Comparison of ENCODE assay signal across 25 mouse cellular contexts in genomic region chr13:14457043-14457442, GRCm38 (mm10).
DNase-seq lines count a peak whose midpoint lies in the region; ATAC-seq and TF ChIP-seq lines count a peak whose summit lies in the region.
"Had no signal": no experiment of that assay in that cellular context is flagged by ENCODE, and none has a peak within 500 bp of the region (broad histone marks: within the 10 kb centered on the region; RNA-seq: fewer than 3 reads in every experiment).

No protein-coding gene starts in this region.

- H3K4me1 ChIP-seq in CH12.LX (ENCODE audit: control insufficient read depth in 1 of 2, insufficient read depth in 2 of 2): peaks cover 0 to 9% of the 10 kb centered on the region in 2 experiments; a peak in 1 of 4 replicates
- H3K4me1 ChIP-seq in G1E (ENCODE audit: insufficient read depth, low read depth, low read length): peaks cover 59% of the 10 kb centered on the region
- peaks cover 15 to 20% of the 10 kb centered on the region in 2 experiments for H3K4me1 ChIP-seq in MEL (ENCODE audit: control insufficient read depth in 1 of 2, insufficient read depth in 2 of 2, low read length in 2 of 2)

- H3K27me3 ChIP-seq in CH12.LX (replicated peaks): no peaks in the 10 kb centered on the region
- H3K27me3 ChIP-seq in G1E (ENCODE audit: insufficient read depth, low read length): no peaks in the 10 kb centered on the region
- H3K27me3 ChIP-seq in MEL (ENCODE audit: control insufficient read depth in 1 of 2, insufficient read depth in 2 of 2, low read length in 2 of 2): no peaks in the 10 kb centered on the region
- H3K27me3 ChIP-seq: Patski had no signal

- peak; percentile 56; the same call in 1 of the 2 replicates for ATAC-seq in G1E (ENCODE audit: extremely low read depth, insufficient number of reproducible peaks, low FRiP score, poor library complexity, severe bottlenecking)
- ATAC-seq in cerebellum, adult (ENCODE audit: insufficient number of reproducible peaks, low FRiP score, low TSS enrichment): no peak
- ATAC-seq: activated CD4-positive, CD25-positive, alpha-beta regulatory T cell, adult 4 months; CD4-positive, CD25-positive, alpha-beta regulatory T cell, adult 4 months; Patski had no signal

- TF ChIP-seq EP300 in CH12.LX (IDR thresholded peaks at IDR 0.05; ENCODE audit: low read length): no peak
- TF ChIP-seq EP300 in MEL (IDR thresholded peaks at IDR 0.05; ENCODE audit: low read depth in 1 of 2, low read length in 2 of 2): peak in 1 of 2 experiments; percentile 25; a peak in 1 of 4 replicates

- in situ Hi-C loops in CH12.LX (cut with MboI; ENCODE audit: low pct_ligation_motif_present, low pct_unique_long_range_greater_than_20kb, low sequenced_read_pairs): no loop called here

- H3K9me3 ChIP-seq in CH12.LX (replicated peaks; ENCODE audit: low read length): no peaks in the 10 kb centered on the region
- 0 out of 2 replicates have a peak, but pooled peaks cover 6% of the 10 kb centered on the region for H3K9me3 ChIP-seq in G1E (replicated peaks)
- H3K9me3 ChIP-seq in MEL (replicated peaks; ENCODE audit: insufficient read depth, low read length): no peaks in the 10 kb centered on the region

- dilution Hi-C loops in CH12.LX (cut with MboI; ENCODE audit: extremely low pct_ligation_motif_present, extremely low pct_unique_long_range_greater_than_20kb, low sequenced_read_pairs): no loop called here

- TF ChIP-seq CTCF in CH12.LX (conservative IDR thresholded peaks at IDR 0.05 in 1 of 2, IDR thresholded peaks at IDR 0.05 in 1 of 2; ENCODE audit: low read depth in 2 of 2, low read length in 2 of 2) (no peak), G1E (IDR thresholded peaks at IDR 0.05; ENCODE audit: low read depth, low read length) (no peak), MEL (IDR thresholded peaks at IDR 0.05 in 2 of 3, conservative IDR thresholded peaks at IDR 0.05 in 1 of 3; ENCODE audit: control insufficient read depth in 1 of 3, insufficient read depth in 1 of 3, low read depth in 2 of 3, low read length in 3 of 3, poor library complexity in 1 of 3, severe bottlenecking in 1 of 3) (no peak)

- TF ChIP-seq POLR2A in CH12.LX (IDR thresholded peaks at IDR 0.05; ENCODE audit: low read depth, low read length) (no peak), MEL (IDR thresholded peaks at IDR 0.05; ENCODE audit: control insufficient read depth in 1 of 2, insufficient read depth in 1 of 2, low read depth in 1 of 2, low read length in 2 of 2, poor library complexity in 1 of 2) (no peak)

- H3K27ac ChIP-seq in CH12.LX (ENCODE audit: insufficient read depth, low read depth) (no peak overlapping the region), MEL (ENCODE audit: control insufficient read depth, low read depth, low read length) (peak overlapping the region; percentile 86)

- no peak overlapping the region for H3K4me2 ChIP-seq in CH12.LX (ENCODE audit: insufficient read depth, low read depth, poor library complexity, severe bottlenecking)

- TF ChIP-seq RAD21 in CH12.LX (IDR thresholded peaks at IDR 0.05; ENCODE audit: low read depth, low read length) (no peak), MEL (IDR thresholded peaks at IDR 0.05; ENCODE audit: low read depth, low read length) (no peak)

- no peak overlapping the region for H3K9ac ChIP-seq in CH12.LX (ENCODE audit: insufficient read depth, low read depth)
- H3K9ac ChIP-seq in MEL (ENCODE audit: control insufficient read depth, low read depth, low read length, poor library complexity, severe bottlenecking): peak overlapping the region; percentile 51

- H3K4me3 ChIP-seq in CH12.LX (replicated peaks in 1 of 3; ENCODE audit: low read depth in 2 of 3, low read length in 2 of 3, poor library complexity in 1 of 3): no peak overlapping the region
- H3K4me3 ChIP-seq in G1E (ENCODE audit: low read depth, low read length): no peak overlapping the region; the same call in 1 of the 2 replicates
- H3K4me3 ChIP-seq in MEL (ENCODE audit: control insufficient read depth in 1 of 2, insufficient read depth in 1 of 2, low read depth in 2 of 2, low read length in 2 of 2): peak overlapping the region; percentile 21 to 38; a peak in 2 of 4 replicates

- H3K79me2 ChIP-seq in CH12.LX (replicated peaks; ENCODE audit: control insufficient read depth, extremely low read depth, insufficient read depth, poor library complexity, severe bottlenecking): no peaks in the 10 kb centered on the region
- H3K79me2 ChIP-seq in MEL (ENCODE audit: control insufficient read depth, insufficient read depth, low read length, poor library complexity): no peaks in the 10 kb centered on the region

- peak; percentile 3 for DNase-seq in CH12.LX (ENCODE audit: extremely low read depth)
- peak; percentile 42 for DNase-seq in G1E (ENCODE audit: low spot score)
- DNase-seq in MEL (ENCODE audit: low read depth, low spot score): peak; percentile 68
- DNase-seq in MEL-GATA-1-ER (ENCODE audit: extremely low read depth, low read depth): peak; percentile 22
- DNase-seq in frontal cortex, postnatal 36 days (ENCODE audit: low spot score in 2 of 2): no peak
- no peak for DNase-seq in gastrocnemius, postnatal 10 days
- DNase-seq in layer of hippocampus, postnatal 10 days (ENCODE audit: low spot score in 2 of 2): no peak
- DNase-seq: adrenal gland, adult 2 months; adrenal gland, adult 8-10 months; adrenal gland, postnatal 10 days; adrenal gland, postnatal 14 days; adrenal gland, postnatal 25 days; adrenal gland, postnatal 36 days; B cell, adult 2 months; cerebellum, adult 11 months; cerebellum, adult 11-12 months; cerebellum, adult 18-20 months; cerebellum, adult 2 months; cerebellum, adult 8-10 months; cerebellum, adult 9-10 months; cerebellum, adult 9-11 months had no signal

- no peaks in the 10 kb centered on the region for H3K36me3 ChIP-seq in CH12.LX (replicated peaks in 1 of 2; ENCODE audit: control insufficient read depth in 1 of 2, insufficient read depth in 1 of 2, low read length in 1 of 2)
- peaks cover 36% of the 10 kb centered on the region for H3K36me3 ChIP-seq in G1E (replicated peaks)
- peaks cover 0 to 30% of the 10 kb centered on the region in 2 experiments; a peak in 2 of 4 replicates for H3K36me3 ChIP-seq in MEL (ENCODE audit: control insufficient read depth in 1 of 2, insufficient read depth in 2 of 2, low read length in 2 of 2)

TF ChIP-seq in CH12.LX, 34 proteins besides CTCF, POLR2A, EP300 and RAD21:
- no peak for TF ChIP-seq MAX (IDR thresholded peaks at IDR 0.05; ENCODE audit: low read length)
- no peak for TF ChIP-seq HCFC1 (IDR thresholded peaks at IDR 0.05; ENCODE audit: low read depth, low read length)
- no peak for TF ChIP-seq BHLHE40 (IDR thresholded peaks at IDR 0.05; ENCODE audit: low read depth, low read length)
- TF ChIP-seq ZNF384 (IDR thresholded peaks at IDR 0.05; ENCODE audit: low read depth, low read length): no peak
- no peak for TF ChIP-seq UBTF (IDR thresholded peaks at IDR 0.05; ENCODE audit: low read depth, low read length)
- TF ChIP-seq MYC (IDR thresholded peaks at IDR 0.05; ENCODE audit: low read depth, low read length): no peak
- TF ChIP-seq TBP (conservative IDR thresholded peaks at IDR 0.05; ENCODE audit: low read depth, low read length): no peak
- TF ChIP-seq ETS1 (conservative IDR thresholded peaks at IDR 0.05; ENCODE audit: low read depth, low read length): no peak
- TF ChIP-seq SIN3A (IDR thresholded peaks at IDR 0.05; ENCODE audit: low read length): no peak
- no peak for TF ChIP-seq JUN (IDR thresholded peaks at IDR 0.05; ENCODE audit: insufficient read depth, low read depth, low read length)

TF ChIP-seq in MEL, 35 proteins besides CTCF, POLR2A, EP300 and RAD21:
- TF ChIP-seq MYC (IDR thresholded peaks at IDR 0.05; ENCODE audit: low read depth, low read length): peak; percentile 78
- no peak for TF ChIP-seq MAFK (IDR thresholded peaks at IDR 0.05; ENCODE audit: borderline replicate concordance, low read depth, low read length)
- TF ChIP-seq SIN3A (IDR thresholded peaks at IDR 0.05; ENCODE audit: low read length): no peak
- TF ChIP-seq ZNF384 (IDR thresholded peaks at IDR 0.05; ENCODE audit: low read depth, low read length): peak; percentile 55; the same call in 1 of the 2 replicates
- no peak for TF ChIP-seq SMC3 (IDR thresholded peaks at IDR 0.05; ENCODE audit: low read depth, low read length)
- no peak for TF ChIP-seq NELFE (IDR thresholded peaks at IDR 0.05; ENCODE audit: low read depth, low read length)
- no peak for TF ChIP-seq ZMIZ1 (IDR thresholded peaks at IDR 0.05; ENCODE audit: low read depth, low read length)
- no peak for TF ChIP-seq BHLHE40 (IDR thresholded peaks at IDR 0.05; ENCODE audit: borderline replicate concordance, low read depth, low read length)
- no peak for TF ChIP-seq GABPA (IDR thresholded peaks at IDR 0.05; ENCODE audit: low read depth, low read length)
- no peak for TF ChIP-seq CHD2 (IDR thresholded peaks at IDR 0.05; ENCODE audit: low read length)
- no peak; the same call in 1 of the 2 replicates for TF ChIP-seq MYB (IDR thresholded peaks at IDR 0.05; ENCODE audit: low read depth, low read length)
- TF ChIP-seq MEF2A (IDR thresholded peaks at IDR 0.05; ENCODE audit: extremely low read depth, insufficient replicate concordance, low read depth, low read length, poor library complexity, severe bottlenecking): no peak
- TF ChIP-seq POLR2AphosphoS2 (IDR thresholded peaks at IDR 0.05; ENCODE audit: low read length): no peak
- TF ChIP-seq E2F4 (IDR thresholded peaks at IDR 0.05; ENCODE audit: borderline replicate concordance, low read depth, low read length): no peak
- no peak for TF ChIP-seq USF1 (IDR thresholded peaks at IDR 0.05; ENCODE audit: low read depth, low read length)
- 0 out of 2 replicates have a peak, but pooled peaks have one; percentile 22 for TF ChIP-seq MXI1 (IDR thresholded peaks at IDR 0.05; ENCODE audit: low read depth, low read length)
- no peak for TF ChIP-seq POLR2AphosphoS5 (IDR thresholded peaks at IDR 0.05; ENCODE audit: borderline replicate concordance, low read depth, low read length)
- TF ChIP-seq ZC3H11A (IDR thresholded peaks at IDR 0.05; ENCODE audit: low read depth, low read length): no peak
- TF ChIP-seq JUND (IDR thresholded peaks at IDR 0.05; ENCODE audit: low read depth, low read length): no peak
- no peak for TF ChIP-seq ZKSCAN1 (IDR thresholded peaks at IDR 0.05; ENCODE audit: low read depth, low read length)
- TF ChIP-seq NRF1 (IDR thresholded peaks at IDR 0.05; ENCODE audit: insufficient read depth, low read depth, low read length, poor library complexity, severe bottlenecking): no peak
- no peak for TF ChIP-seq MAX (IDR thresholded peaks at IDR 0.05; ENCODE audit: low read length)
- no peak for TF ChIP-seq CHD1 (IDR thresholded peaks at IDR 0.05; ENCODE audit: low read depth, low read length)
- TF ChIP-seq KAT2A (conservative IDR thresholded peaks at IDR 0.05; ENCODE audit: low read depth, low read length): no peak
- TF ChIP-seq MAZ (IDR thresholded peaks at IDR 0.05; ENCODE audit: low read depth, low read length): no peak
- TF ChIP-seq ETS1 (IDR thresholded peaks at IDR 0.05; ENCODE audit: low read depth, low read length): 0 out of 2 replicates have a peak, but pooled peaks have one; percentile 20
TF ChIP-seq in MEL: peak in this region for 4.

Comparison
In these comparisons a context has a peak if more than half of its experiments do, and no peak if none do; other contexts are left out.
1. DNase-seq: peak in CH12.LX (single experiment), G1E (single experiment), MEL (single experiment) and MEL-GATA-1-ER (single experiment); none in frontal cortex, postnatal 36 days (0 of 2), gastrocnemius, postnatal 10 days (single experiment) and layer of hippocampus, postnatal 10 days (0 of 2).
2. H3K4me3 ChIP-seq: peak in MEL (2 of 2); none in CH12.LX (0 of 3) and G1E (single experiment).
3. Of the 35 proteins assayed by ChIP-seq in both MEL and CH12.LX: peak only in MEL: ETS1, MXI1, MYC and ZNF384; only in CH12.LX: none; in both: none; in neither: 30; mixed calls (peak in some experiments, not most) for 1.